Mouse (Mus musculus): ENCODE results near the gene Aloxe3. TPM values are rescaled to one million over a fixed set of nuclear protein-coding genes. Genes with fewer than 3 reads are reported as not detected.

Gene Aloxe3
- total RNA-seq, 2 experiments from 2014 or later = 4.3 to 6.8 TPM

GRCm38 (mm10) chr11:69104487-69104886, 21.2 kb upstream of the Aloxe3 start:
- DNase-seq (ENCODE audit: low spot score in 2 of 2) = no peak
- intact Hi-C loops (cut with DNase I) = no loop called here

- intact Hi-C loops (cut with DNase I) = no loop called here
- DNase-seq (ENCODE audit: low spot score in 2 of 2) = no peak
These were observed 20.5 kb upstream of the Aloxe3 start for GRCm38 (mm10) chr11:69105227-69105626.

GRCm38 (mm10) chr11:69105796-69106195, 19.9 kb upstream of the Aloxe3 start:
- no peak for DNase-seq (ENCODE audit: low spot score in 2 of 2)
- intact Hi-C loops (cut with DNase I) = no loop called here

GRCm38 (mm10) chr11:69106299-69106698, 19.4 kb upstream of the Aloxe3 start:
- DNase-seq (ENCODE audit: low spot score in 2 of 2) = no peak
- intact Hi-C loops (cut with DNase I) = no loop called here

GRCm38 (mm10) chr11:69106842-69107241, 18.9 kb upstream of the Aloxe3 start:
- intact Hi-C loops (cut with DNase I) = no loop called here
- no peak for DNase-seq (ENCODE audit: low spot score in 2 of 2)

- intact Hi-C loops (cut with DNase I) = no loop called here
- no peak for DNase-seq (ENCODE audit: low spot score in 2 of 2)
These were observed 18.0 kb upstream of the Aloxe3 start for GRCm38 (mm10) chr11:69107676-69108075.

- intact Hi-C loops (cut with DNase I) = no loop called here
- no peak for DNase-seq (ENCODE audit: low spot score in 2 of 2)
These were observed 17.5 kb upstream of the Aloxe3 start for GRCm38 (mm10) chr11:69108223-69108622.

GRCm38 (mm10) chr11:69109032-69109900, 16.4 kb upstream of the Aloxe3 start:
- intact Hi-C loops (cut with DNase I) = no loop called here
- peak in 1 of 2 experiments; percentile 9 for DNase-seq (ENCODE audit: low spot score in 2 of 2)

- intact Hi-C loops (cut with DNase I) = no loop called here
- DNase-seq (ENCODE audit: low spot score in 2 of 2) = peak; percentile 88
These were observed 15.2 kb upstream of the Aloxe3 start for GRCm38 (mm10) chr11:69110319-69111046.

- intact Hi-C loops (cut with DNase I) = no loop called here
- DNase-seq (ENCODE audit: low spot score in 2 of 2) = no peak
These were observed 14.5 kb upstream of the Aloxe3 start for GRCm38 (mm10) chr11:69111051-69111810.

GRCm38 (mm10) chr11:69111865-69112264, 13.8 kb upstream of the Aloxe3 start:
- no peak for DNase-seq (ENCODE audit: low spot score in 2 of 2)
- intact Hi-C loops (cut with DNase I) = no loop called here

GRCm38 (mm10) chr11:69114018-69114417, 11.7 kb upstream of the Aloxe3 start:
- DNase-seq (ENCODE audit: low spot score in 2 of 2) = no peak
- intact Hi-C loops (cut with DNase I) = no loop called here

GRCm38 (mm10) chr11:69114621-69115020, 11.1 kb upstream of the Aloxe3 start:
- DNase-seq (ENCODE audit: low spot score in 2 of 2) = no peak
- intact Hi-C loops (cut with DNase I) = no loop called here

GRCm38 (mm10) chr11:69116843-69117242, 8.9 kb upstream of the Aloxe3 start:
- intact Hi-C loops (cut with DNase I) = no loop called here
- no peak for DNase-seq (ENCODE audit: low spot score in 2 of 2)

GRCm38 (mm10) chr11:69117737-69118695, 7.7 kb upstream of the Aloxe3 start:
- peak; percentile 54 to 69 for DNase-seq (ENCODE audit: low spot score in 2 of 2)
- intact Hi-C loops (cut with DNase I) = loop anchor here (2.0 kb wide), 1 partner anchor 19 kb away; no protein-coding TSS in a partner anchor

GRCm38 (mm10) chr11:69118765-69119164, 6.9 kb upstream of the Aloxe3 start:
- intact Hi-C loops (cut with DNase I) = loop anchor here (2.0 kb wide), 1 partner anchor 20 kb away; no protein-coding TSS in a partner anchor

GRCm38 (mm10) chr11:69119446-69120155, 6.1 kb upstream of the Aloxe3 start:
- no peak for DNase-seq (ENCODE audit: low spot score in 2 of 2)
- intact Hi-C loops (cut with DNase I) = loop anchor here (2.0 to 5.0 kb wide), 2 partner anchors 21 to 32 kb away; partner anchors contain the start of gene Vamp2

More at GRCm38 (mm10) chr11:69118765-69119164, 6.9 kb upstream of the Aloxe3 start:
- DNase-seq (ENCODE audit: low spot score in 2 of 2) = peak; percentile 80 to 85
